Mouse (Mus musculus) gastrocnemius, postnatal 4 days (tissue): ENCODE data around the gene Bmpr1a. TPM values are rescaled to one million over a fixed set of nuclear protein-coding genes. Genes with fewer than 3 reads are reported as not detected.

ENCODE experiments used
- total RNA-seq, 2 experiments: library from RNA; stranded (reverse); gene quantifications; 2 replicates each; pipeline ENCODE4 v1.2.3; 2021

The Bmpr1a gene
- total RNA-seq, 2 experiments from 2014 or later = 99.6 to 112 TPM

Other genes starting within 250 kb of the Bmpr1a start
- gene Shld2, start 192.8 kb downstream of the Bmpr1a start, total RNA-seq = 10 to 100 TPM in 1 of 2 experiments, 1 to 10 TPM in 1; 9.2 to 13.0 TPM
- gene Glud1, start 192.6 kb downstream of the Bmpr1a start, total RNA-seq = 100 to 1,000 TPM; 133 to 135 TPM
- not detected for gene Fam25c, start 147.9 kb downstream of the Bmpr1a start, total RNA-seq
- 10 to 100 TPM in 1 of 2 experiments, 1 to 10 TPM in 1; 7.9 to 18.7 TPM for gene Sncg, start 128.6 kb downstream of the Bmpr1a start, total RNA-seq
- gene Mmrn2, start 127.9 kb downstream of the Bmpr1a start, total RNA-seq = 10 to 100 TPM; 17.4 to 17.5 TPM
- gene 9230112D13Rik, start 19.5 kb upstream of the Bmpr1a start, total RNA-seq = not detected
- gene Ldb3, start 85.3 kb upstream of the Bmpr1a start, total RNA-seq = 1,000 to 10,000 TPM; 1,045 to 1,064 TPM
- gene Opn4, start 96.8 kb upstream of the Bmpr1a start, total RNA-seq = under 1 TPM; 0.13 to 0.20 TPM
- gene Wapl, start 170.6 kb upstream of the Bmpr1a start, total RNA-seq = 10 to 100 TPM; 48.5 to 53.4 TPM